Mouse (Mus musculus) stomach, embryonic 16.5 days (tissue): ENCODE data around the gene Lrrc3c. TPM values are rescaled to one million over a fixed set of nuclear protein-coding genes. Genes with fewer than 3 reads are reported as not detected.
A peak's percentile ranks its signal among the peaks of the same experiment; 100 is the strongest.

Experiments used
- ATAC-seq: fragments of 200-750 bp; cut with Nextera tagmentation; 2 replicates; pipeline ENCODE4 v1.8.0; 2017; ENCODE audit warnings: moderate number of reproducible peaks, moderate TSS enrichment; ENCODE audit not compliant: insufficient read depth, low FRiP score
- H3K27ac ChIP-seq: fragments of 300-500 bp; sonication (generic); 2 replicates; pipeline ENCODE4 v1.5.1; 2014; ENCODE audit warnings: low read length
- H3K27me3 ChIP-seq: fragments of 300-500 bp; sonication (generic); 2 replicates; pipeline ENCODE4 v1.6.1; 2014; ENCODE audit warnings: low read length, control low read depth, mixed read lengths; ENCODE audit not compliant: control insufficient read depth, insufficient read depth
- H3K36me3 ChIP-seq: fragments of 300-500 bp; sonication (generic); 2 replicates; pipeline ENCODE4 v1.6.1; 2014; ENCODE audit warnings: low read length; ENCODE audit not compliant: control insufficient read depth, insufficient read depth
- H3K4me1 ChIP-seq: fragments of 300-500 bp; sonication (generic); 2 replicates; pipeline ENCODE4 v1.6.1; 2014; ENCODE audit warnings: low read length, control low read depth, mixed read lengths; ENCODE audit not compliant: control insufficient read depth, insufficient read depth
- H3K4me2 ChIP-seq: fragments of 300-500 bp; sonication (generic); 2 replicates; pipeline ENCODE4 v1.6.1; 2014; ENCODE audit warnings: low read depth, low read length, mixed read lengths
- H3K4me3 ChIP-seq: fragments of 300-500 bp; sonication (generic); replicated peaks from 2 replicates; pipeline ENCODE4 v1.5.1; 2014; ENCODE audit warnings: mild to moderate bottlenecking, low read length
- H3K9ac ChIP-seq: fragments of 300-500 bp; sonication (generic); 2 replicates; pipeline ENCODE4 v1.6.1; 2014; ENCODE audit warnings: low read length
- H3K9me3 ChIP-seq: fragments of 300-500 bp; sonication (generic); replicated peaks from 2 replicates; pipeline ENCODE4 v1.6.1; 2016; ENCODE audit warnings: low read length, control low read depth; ENCODE audit not compliant: control insufficient read depth
- WGBS: fragments of 180-500 bp; shearing (Covaris S2); extraction: QIAGEN DNeasy Blood & Tissue Kit; methylation state at CpG from one replicate; pipeline ENCODE4 v1.1.7; 2014; 5-methylcytosine and 5-hydroxymethylcytosine counted together
- polyA plus RNA-seq: library from polyadenylated mRNA; unstranded; fragments of >200 nt; fragmentation: Nextera tagmentation; extraction: Ambion mirVana; gene quantifications from 2 replicates; pipeline ENCODE4 v1.2.1, GENCODE M21; 2015

The Lrrc3c gene
- polyA plus RNA-seq, 1 experiment from 2014 or later = not detected

DNA sequence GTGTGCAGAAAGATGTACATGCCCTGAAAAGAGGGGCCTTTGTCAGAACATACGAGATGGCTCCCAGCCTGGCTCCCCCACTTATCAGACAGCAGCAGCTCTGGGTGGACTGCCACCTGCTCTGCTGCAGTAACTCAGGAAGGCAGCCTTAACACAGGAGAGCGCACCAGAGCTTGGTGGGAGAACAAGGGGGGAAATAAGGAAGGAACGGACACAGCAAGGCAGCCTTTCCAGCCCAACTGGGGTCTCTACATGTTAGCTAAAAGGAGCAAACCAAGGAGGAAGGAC, 14.9 kb upstream of the Lrrc3c start:
- Histone ChIP-seq H3K9me3 (no peaks in the 10 kb centered on the region), H3K27ac (no peak overlapping the region), H3K4me3 (no peak overlapping the region), H3K36me3 (no peaks in the 10 kb centered on the region; the same call in 1 of the 2 replicates), H3K9ac (no peak overlapping the region), H3K4me1 (peaks cover 37% of the 10 kb centered on the region), H3K4me2 (no peak overlapping the region), H3K27me3 (no peaks in the 10 kb centered on the region)
- 87% methylated on average over 3 of the region's 3 CpGs for WGBS
- no peak for ATAC-seq

- no peaks in the 10 kb centered on the region; the same call in 1 of the 2 replicates for H3K36me3 ChIP-seq
- ATAC-seq = no peak
- no peak overlapping the region for H3K4me3 ChIP-seq
- WGBS = 34% methylated on average over 3 of the region's 3 CpGs
- H3K4me1 ChIP-seq = peaks cover 41% of the 10 kb centered on the region
- H3K27me3 ChIP-seq = no peaks in the 10 kb centered on the region
- H3K4me2 ChIP-seq = no peak overlapping the region
- no peak overlapping the region for H3K9ac ChIP-seq
- no peaks in the 10 kb centered on the region for H3K9me3 ChIP-seq
- H3K27ac ChIP-seq = no peak overlapping the region
Observed at GRCm38 (mm10) chr11:98583571-98583970, 14.5 kb upstream of the Lrrc3c start.

DNA sequence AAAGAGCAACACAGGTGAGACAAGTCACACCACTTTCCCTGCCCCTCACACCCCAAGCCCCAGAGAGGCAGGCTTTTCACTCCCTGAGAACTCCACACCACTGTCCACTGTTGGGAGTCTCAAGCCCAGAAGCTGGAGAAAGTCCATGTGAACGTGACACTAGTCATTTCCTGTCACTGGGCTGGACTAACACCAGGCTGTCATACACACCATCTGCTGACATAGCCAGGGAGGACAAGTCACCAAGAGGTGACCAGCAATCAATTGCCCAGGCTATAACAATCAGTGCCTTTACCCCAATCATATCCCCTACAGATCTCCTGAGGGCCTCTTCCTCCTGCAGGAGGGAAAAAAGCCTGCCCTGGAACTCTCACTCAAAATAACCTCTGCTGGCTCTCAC, 13.9 kb upstream of the Lrrc3c start:
- H3K4me2 ChIP-seq = no peak overlapping the region
- no peaks in the 10 kb centered on the region for H3K27me3 ChIP-seq
- 52% methylated on average over 1 of the region's 1 CpGs for WGBS
- no peak overlapping the region for H3K9ac ChIP-seq
- H3K4me3 ChIP-seq = no peak overlapping the region
- H3K9me3 ChIP-seq = no peaks in the 10 kb centered on the region
- no peak overlapping the region for H3K27ac ChIP-seq
- peaks cover 44% of the 10 kb centered on the region for H3K4me1 ChIP-seq
- ATAC-seq = no peak
- H3K36me3 ChIP-seq = no peaks in the 10 kb centered on the region; the same call in 1 of the 2 replicates

DNA sequence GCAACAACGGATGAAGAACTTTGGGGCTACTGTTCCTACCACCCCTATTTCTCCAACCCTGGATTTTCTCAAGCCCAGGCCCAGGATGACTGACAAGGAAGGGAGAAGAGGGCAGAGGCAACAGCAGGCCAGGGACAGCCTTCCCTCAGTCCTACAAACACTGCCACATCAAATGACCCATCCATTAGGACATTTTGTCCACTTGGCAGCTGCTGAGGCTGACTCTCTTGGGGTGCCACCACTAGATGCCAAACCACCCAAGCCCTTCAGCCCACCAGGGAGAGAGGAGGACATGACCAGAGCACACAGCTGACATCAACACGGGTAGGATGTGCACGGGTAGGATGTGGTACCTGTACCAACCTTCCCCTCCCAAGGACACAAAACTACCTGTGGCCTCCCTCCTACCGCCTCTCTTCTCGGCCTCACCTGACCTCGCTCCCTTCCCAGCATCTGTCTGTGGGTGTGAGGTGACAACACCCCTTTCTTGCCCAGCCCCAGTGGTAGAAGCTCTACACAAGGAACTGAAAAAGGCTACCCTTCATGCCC, 13.4 kb upstream of the Lrrc3c start:
- Histone ChIP-seq H3K36me3 (no peaks in the 10 kb centered on the region; the same call in 1 of the 2 replicates), H3K4me2 (no peak overlapping the region), H3K9me3 (no peaks in the 10 kb centered on the region), H3K4me3 (no peak overlapping the region), H3K9ac (peak overlapping the region; percentile 12; the same call in 1 of the 2 replicates), H3K27ac (no peak overlapping the region), H3K4me1 (peaks cover 44% of the 10 kb centered on the region), H3K27me3 (no peaks in the 10 kb centered on the region)
- WGBS = 89% methylated on average over 6 of the region's 6 CpGs
- no peak for ATAC-seq

GRCm38 (mm10) chr11:98586087-98586891, 11.8 kb upstream of the Lrrc3c start:
- ATAC-seq = peak; percentile 2; the same call in 1 of the 2 replicates
- Histone ChIP-seq H3K9me3 (no peaks in the 10 kb centered on the region), H3K36me3 (no peaks in the 10 kb centered on the region; the same call in 1 of the 2 replicates), H3K4me2 (peak overlapping the region; percentile 87), H3K4me1 (peaks cover 38% of the 10 kb centered on the region), H3K27me3 (no peaks in the 10 kb centered on the region), H3K27ac (peak overlapping the region; percentile 94), H3K4me3 (peak overlapping the region; percentile 95), H3K9ac (peak overlapping the region; percentile 96)
- WGBS = 1% methylated on average over 22 of the region's 22 CpGs

- H3K36me3 ChIP-seq = no peaks in the 10 kb centered on the region; the same call in 1 of the 2 replicates
- peaks cover 35% of the 10 kb centered on the region for H3K4me1 ChIP-seq
- WGBS = under 1% methylated on average over 49 of the region's 49 CpGs
- H3K9ac ChIP-seq = peak within 1 kb of the TSS; percentile 96
- no peaks in the 10 kb centered on the region for H3K27me3 ChIP-seq
- peak within 1 kb of the TSS; percentile 94 for H3K27ac ChIP-seq
- H3K4me3 ChIP-seq = peak within 1 kb of the TSS; percentile 95
- H3K9me3 ChIP-seq = no peaks in the 10 kb centered on the region
- ATAC-seq = peak; percentile 93
- peak within 1 kb of the TSS; percentile 87 for H3K4me2 ChIP-seq
Observed at GRCm38 (mm10) chr11:98586892-98587563, 11.1 kb upstream of the Lrrc3c start, which contains the start of gene Ormdl3. TSS of gene Ormdl3 (minus strand) at chr11:98587368.

GRCm38 (mm10) chr11:98587684-98588546, 10.2 kb upstream of the Lrrc3c start:
- Histone ChIP-seq H3K9ac (peak overlapping the region; percentile 96), H3K27me3 (no peaks in the 10 kb centered on the region), H3K9me3 (no peaks in the 10 kb centered on the region), H3K27ac (peak overlapping the region; percentile 94), H3K4me3 (peak overlapping the region; percentile 95), H3K36me3 (no peaks in the 10 kb centered on the region), H3K4me1 (peaks cover 31% of the 10 kb centered on the region), H3K4me2 (peak overlapping the region; percentile 87)
- WGBS = 5% methylated on average over 20 of the region's 20 CpGs
- peak; percentile 75 for ATAC-seq

DNA sequence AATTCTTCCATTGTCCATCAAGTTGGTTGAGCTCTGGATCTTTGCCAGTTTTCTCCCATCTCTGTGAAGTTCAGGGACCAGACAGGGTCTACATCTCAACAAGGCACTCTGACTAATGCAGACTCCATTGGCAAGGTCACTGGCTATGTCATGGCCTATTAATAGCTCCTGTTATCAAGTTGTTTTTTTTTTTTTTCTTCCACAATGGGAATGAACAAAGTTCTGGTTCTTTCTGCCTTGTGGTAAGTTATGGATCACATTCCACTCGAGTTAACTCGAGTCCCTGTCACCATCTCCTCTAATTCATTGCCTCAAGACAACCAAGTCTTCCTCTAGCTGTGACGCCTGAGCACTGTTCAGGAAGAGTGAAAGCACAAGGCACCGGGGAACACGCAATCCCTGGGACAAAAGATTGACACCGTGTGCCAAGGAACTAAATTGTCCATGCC, 9.2 kb upstream of the Lrrc3c start:
- Histone ChIP-seq H3K4me1 (peaks cover 31% of the 10 kb centered on the region), H3K27ac (0 out of 2 replicates have a peak overlapping the region, but pooled peaks have one; percentile 13)

More for the DNA sequence above, 9.2 kb upstream of the Lrrc3c start:
- no peaks in the 10 kb centered on the region for H3K27me3 ChIP-seq
- H3K36me3 ChIP-seq = no peaks in the 10 kb centered on the region
- ATAC-seq = no peak
- peak overlapping the region; percentile 87; the same call in 1 of the 2 replicates for H3K4me2 ChIP-seq
- WGBS = 56% methylated on average over 6 of the region's 6 CpGs
- H3K9ac ChIP-seq = no peak overlapping the region
- H3K9me3 ChIP-seq = no peaks in the 10 kb centered on the region
- H3K4me3 ChIP-seq = no peak overlapping the region
